Mouse (Mus musculus) midbrain, embryonic 11.5 days (tissue): Measurements from ENCODE around the gene Aven. TPM values are rescaled to one million over a fixed set of nuclear protein-coding genes. Genes with fewer than 3 reads are reported as not detected.

Experiments used
- ATAC-seq: fragments of 200-750 bp; cut with Nextera tagmentation; 2 replicates; pipeline ENCODE4 v1.8.0; 2017; ENCODE audit warnings: moderate TSS enrichment, moderate library complexity; ENCODE audit not compliant: low FRiP score
- DNase-seq: peaks from one replicate; pipeline ENCODE4 v3.0.0; 2015; ENCODE audit warnings: low spot score; ENCODE audit errors: missing footprints
- H3K27ac ChIP-seq: fragments of 300-500 bp; sonication (generic); 2 replicates; pipeline ENCODE4 v1.5.1; 2014; ENCODE audit warnings: low read depth, low read length
- H3K27me3 ChIP-seq: fragments of 300-500 bp; sonication (generic); 2 replicates; pipeline ENCODE4 v1.6.1; 2014; ENCODE audit warnings: mild to moderate bottlenecking, low read length, moderate library complexity, mixed read lengths; ENCODE audit not compliant: control insufficient read depth, insufficient read depth
- H3K36me3 ChIP-seq: fragments of 300-500 bp; sonication (generic); 2 replicates; pipeline ENCODE4 v1.6.1; 2014; ENCODE audit warnings: mild to moderate bottlenecking, low read length, moderate library complexity, mixed read lengths; ENCODE audit not compliant: control insufficient read depth, insufficient read depth
- H3K4me1 ChIP-seq: fragments of 300-500 bp; sonication (generic); 2 replicates; pipeline ENCODE4 v1.6.1; 2014; ENCODE audit warnings: low read length; ENCODE audit not compliant: control insufficient read depth, insufficient read depth
- H3K4me2 ChIP-seq: fragments of 300-500 bp; sonication (generic); 2 replicates; pipeline ENCODE4 v1.6.1; 2014; ENCODE audit warnings: mild to moderate bottlenecking, moderate library complexity
- H3K4me3 ChIP-seq: fragments of 300-500 bp; sonication (generic); 2 replicates; pipeline ENCODE4 v1.5.1; 2014; ENCODE audit warnings: low read depth, low read length
- H3K9ac ChIP-seq: fragments of 300-500 bp; sonication (generic); 2 replicates; pipeline ENCODE4 v1.6.1; 2014; ENCODE audit warnings: low read length
- H3K9me3 ChIP-seq: fragments of 300-500 bp; sonication (generic); 2 replicates; pipeline ENCODE4 v1.6.1; 2016; ENCODE audit warnings: low read length; ENCODE audit not compliant: control insufficient read depth
- WGBS: fragments of 180-500 bp; shearing (Covaris S2); extraction: QIAGEN DNeasy Blood & Tissue Kit; methylation state at CpG from one replicate; pipeline ENCODE4 v1.1.7; 2014; 5-methylcytosine and 5-hydroxymethylcytosine counted together
- polyA plus RNA-seq: library from polyadenylated mRNA; unstranded; fragments of >200 nt; fragmentation: Nextera tagmentation; extraction: Ambion mirVana; gene quantifications from 2 replicates; pipeline ENCODE4 v1.2.1, GENCODE M21; 2014

Aven gene
- polyA plus RNA-seq, 1 experiment from 2014 or later: 6.9 TPM

- H3K27ac ChIP-seq: no peak overlapping the region
- H3K4me3 ChIP-seq: no peak overlapping the region
- no peaks in the 10 kb centered on the region for H3K9me3 ChIP-seq
- WGBS: 84% methylated on average over 5 of the region's 5 CpGs
- H3K4me2 ChIP-seq: no peak overlapping the region
- no peaks in the 10 kb centered on the region for H3K36me3 ChIP-seq
- DNase-seq (peak; percentile 47), ATAC-seq (no peak)
- no peaks in the 10 kb centered on the region for H3K4me1 ChIP-seq
- no peak overlapping the region for H3K9ac ChIP-seq
- no peaks in the 10 kb centered on the region for H3K27me3 ChIP-seq
Measured at GRCm38 (mm10) chr2:112482533-112483333, 10.0 kb upstream of the Aven start.

GRCm38 (mm10) chr2:112483334-112483651 is 9.5 kb upstream of the Aven start:
- H3K4me1 ChIP-seq: no peaks in the 10 kb centered on the region
- no peak overlapping the region for H3K4me3 ChIP-seq
- ATAC-seq (no peak), DNase-seq (no peak)
- no peak overlapping the region for H3K4me2 ChIP-seq
- no peaks in the 10 kb centered on the region for H3K36me3 ChIP-seq
- no peak overlapping the region for H3K27ac ChIP-seq
- H3K27me3 ChIP-seq: no peaks in the 10 kb centered on the region
- WGBS: 79% methylated on average over 2 of the region's 2 CpGs
- no peak overlapping the region for H3K9ac ChIP-seq
- no peaks in the 10 kb centered on the region for H3K9me3 ChIP-seq

- H3K9ac ChIP-seq: no peak overlapping the region
- H3K27ac ChIP-seq: no peak overlapping the region
- ATAC-seq (no peak), DNase-seq (no peak)
- H3K4me1 ChIP-seq: no peaks in the 10 kb centered on the region
- H3K4me2 ChIP-seq: no peak overlapping the region
- no peaks in the 10 kb centered on the region for H3K9me3 ChIP-seq
- no peak overlapping the region for H3K4me3 ChIP-seq
- H3K36me3 ChIP-seq: no peaks in the 10 kb centered on the region
- 83% methylated on average over 2 of the region's 2 CpGs for WGBS
- H3K27me3 ChIP-seq: no peaks in the 10 kb centered on the region
Measured at GRCm38 (mm10) chr2:112484886-112485285, 7.9 kb upstream of the Aven start.

GRCm38 (mm10) chr2:112490483-112491196 is 2.1 kb upstream of the Aven start:
- Histone ChIP-seq H3K36me3 (no peaks in the 10 kb centered on the region), H3K4me2 (no peak overlapping the region), H3K27me3 (no peaks in the 10 kb centered on the region), H3K27ac (no peak overlapping the region), H3K4me3 (no peak overlapping the region), H3K9me3 (no peaks in the 10 kb centered on the region), H3K9ac (no peak overlapping the region), H3K4me1 (peaks cover 5% of the 10 kb centered on the region)
- DNase-seq (peak; percentile 77), ATAC-seq (no peak)
- 84% methylated on average over 11 of the region's 11 CpGs for WGBS

- Histone ChIP-seq H3K9ac (no peak overlapping the region; the same call in 1 of the 2 replicates), H3K4me3 (no peak overlapping the region), H3K27me3 (no peaks in the 10 kb centered on the region), H3K36me3 (no peaks in the 10 kb centered on the region), H3K9me3 (no peaks in the 10 kb centered on the region), H3K4me1 (peaks cover 5% of the 10 kb centered on the region), H3K4me2 (no peak overlapping the region), H3K27ac (no peak overlapping the region)
- 75% methylated on average over 5 of the region's 5 CpGs for WGBS
- DNase-seq: peak; percentile 75
- ATAC-seq: no peak
Measured at GRCm38 (mm10) chr2:112491629-112492028, 1.1 kb upstream of the Aven start.

GRCm38 (mm10) chr2:112492431-112492855 is 321 bp upstream of the Aven start:
- no peaks in the 10 kb centered on the region for H3K9me3 ChIP-seq
- DNase-seq: peak; percentile 96
- 3% methylated on average over 9 of the region's 9 CpGs for WGBS

GRCm38 (mm10) chr2:112493539-112494260 is 936 bp downstream of the Aven start:
- Histone ChIP-seq H3K4me2 (peak overlapping the region; percentile 64), H3K4me1 (peaks cover 5% of the 10 kb centered on the region), H3K27me3 (no peaks in the 10 kb centered on the region), H3K36me3 (no peaks in the 10 kb centered on the region), H3K9me3 (no peaks in the 10 kb centered on the region), H3K27ac (no peak overlapping the region), H3K9ac (peak overlapping the region; percentile 95), H3K4me3 (peak overlapping the region; percentile 69)
- DNase-seq (no peak), ATAC-seq (peak; percentile 12; the same call in 1 of the 2 replicates)
- 44% methylated on average over 11 of the region's 11 CpGs for WGBS

More at GRCm38 (mm10) chr2:112492431-112492855, 321 bp upstream of the Aven start:
- Histone ChIP-seq H3K27ac (peak overlapping the region; percentile 92), H3K4me1 (peaks cover 5% of the 10 kb centered on the region), H3K4me2 (peak overlapping the region; percentile 64), H3K27me3 (no peaks in the 10 kb centered on the region), H3K36me3 (no peaks in the 10 kb centered on the region), H3K9ac (peak overlapping the region; percentile 95), H3K4me3 (peak overlapping the region; percentile 69)
- ATAC-seq: peak; percentile 15; the same call in 1 of the 2 replicates

- Histone ChIP-seq H3K27ac (no peak overlapping the region), H3K4me2 (no peak overlapping the region), H3K9ac (no peak overlapping the region), H3K27me3 (no peaks in the 10 kb centered on the region), H3K4me1 (peaks cover 2% of the 10 kb centered on the region), H3K36me3 (no peaks in the 10 kb centered on the region), H3K9me3 (no peaks in the 10 kb centered on the region), H3K4me3 (no peak overlapping the region)
- 74% methylated on average over 7 of the region's 7 CpGs for WGBS
- DNase-seq (no peak), ATAC-seq (no peak)
Measured at GRCm38 (mm10) chr2:112497851-112498250, 5.1 kb downstream of the Aven start.
